Mouse (Mus musculus): ENCODE data around the gene Zhx3.

Zhx3 gene

GRCm38 (mm10) chr2:160804794-160805527, 67.8 kb downstream of the Zhx3 start:
- no peak for DNase-seq (ENCODE audit: low read depth, low spot score)

GRCm38 (mm10) chr2:160802326-160802725, 70.5 kb downstream of the Zhx3 start:
- DNase-seq (ENCODE audit: low read depth, low spot score), result no peak

GRCm38 (mm10) chr2:160800967-160801366, 71.8 kb downstream of the Zhx3 start:
- DNase-seq (ENCODE audit: low read depth, low spot score), result no peak

- DNase-seq (ENCODE audit: low read depth, low spot score), result no peak
These were observed 74.6 kb downstream of the Zhx3 start for GRCm38 (mm10) chr2:160798206-160798605.

- DNase-seq (ENCODE audit: low read depth, low spot score), result no peak
These were observed 75.8 kb downstream of the Zhx3 start for GRCm38 (mm10) chr2:160796973-160797372.

- no peak for DNase-seq (ENCODE audit: low read depth, low spot score)
These were observed 79.7 kb downstream of the Zhx3 start for GRCm38 (mm10) chr2:160793117-160793516.

GRCm38 (mm10) chr2:160789741-160790140, 83.1 kb downstream of the Zhx3 start:
- DNase-seq (ENCODE audit: low read depth, low spot score), result no peak

GRCm38 (mm10) chr2:160789046-160789445, 83.8 kb downstream of the Zhx3 start:
- no peak for DNase-seq (ENCODE audit: low read depth, low spot score)

- peak; percentile 50 for DNase-seq (ENCODE audit: low read depth, low spot score)
These were observed 86.5 kb downstream of the Zhx3 start for GRCm38 (mm10) chr2:160786333-160786732.

GRCm38 (mm10) chr2:160780834-160781219, 92.0 kb downstream of the Zhx3 start:
- no peak for DNase-seq (ENCODE audit: low read depth, low spot score)

GRCm38 (mm10) chr2:160780154-160780833, 92.5 kb downstream of the Zhx3 start:
- no peak for DNase-seq (ENCODE audit: low read depth, low spot score)

- no peak for DNase-seq (ENCODE audit: low read depth, low spot score)
These were observed 94.8 kb downstream of the Zhx3 start for GRCm38 (mm10) chr2:160778034-160778433.

GRCm38 (mm10) chr2:160771325-160772276, 101.2 kb downstream of the Zhx3 start:
- DNase-seq (ENCODE audit: low read depth, low spot score), result no peak

GRCm38 (mm10) chr2:160770871-160771270, 101.9 kb downstream of the Zhx3 start:
- DNase-seq (ENCODE audit: low read depth, low spot score), result no peak

- DNase-seq (ENCODE audit: low read depth, low spot score), result no peak
These were observed 102.4 kb downstream of the Zhx3 start for GRCm38 (mm10) chr2:160770409-160770808.

- no peak for DNase-seq (ENCODE audit: low read depth, low spot score)
These were observed 103.8 kb downstream of the Zhx3 start for GRCm38 (mm10) chr2:160768997-160769396.

- DNase-seq (ENCODE audit: low read depth, low spot score), result no peak
These were observed 104.6 kb downstream of the Zhx3 start for GRCm38 (mm10) chr2:160768097-160768695.

GRCm38 (mm10) chr2:160767201-160767600, 105.6 kb downstream of the Zhx3 start:
- no peak for DNase-seq (ENCODE audit: low read depth, low spot score)

- no peak for DNase-seq (ENCODE audit: low read depth, low spot score)
These were observed 106.4 kb downstream of the Zhx3 start for GRCm38 (mm10) chr2:160766371-160766771.

- DNase-seq (ENCODE audit: low read depth, low spot score), result no peak
These were observed 107.7 kb downstream of the Zhx3 start for GRCm38 (mm10) chr2:160765096-160765495.

- DNase-seq (ENCODE audit: low read depth, low spot score), result no peak
These were observed 108.4 kb downstream of the Zhx3 start for GRCm38 (mm10) chr2:160764386-160764785.

GRCm38 (mm10) chr2:160763816-160764215, 109.0 kb downstream of the Zhx3 start:
- no peak for DNase-seq (ENCODE audit: low read depth, low spot score)

Data from brain, embryonic 18.5 days (tissue).